Mouse (Mus musculus) brain, embryonic 14.5 days (tissue): ENCODE measurements around the gene Txnrd3.

ENCODE experiments used
- CTCF ChIP-seq: fragments of 200-500 bp; IDR thresholded peaks from 2 replicates; pipeline ENCODE4 v1.5.1; 2012; ENCODE audit warnings: inconsistent platforms, mild to moderate bottlenecking, moderate library complexity, borderline replicate concordance; ENCODE audit not compliant: insufficient read depth, insufficient read length; ENCODE audit errors: extremely low read depth
- POLR2A ChIP-seq: fragments of 200-500 bp; IDR thresholded peaks from 2 replicates; pipeline ENCODE4 v1.6.1; 2012; ENCODE audit warnings: mild to moderate bottlenecking, inconsistent platforms, borderline replicate concordance; ENCODE audit not compliant: poor library complexity, insufficient read depth, insufficient read length, severe bottlenecking; ENCODE audit errors: extremely low read depth

- TF ChIP-seq CTCF (no peak), POLR2A (no peak)
Observed at GRCm38 (mm10) chr6:89615373-89615755, 28.4 kb upstream of the Txnrd3 start.
